9 mouse cellular contexts compared by ENCODE assay signal in the genomic region with DNA sequence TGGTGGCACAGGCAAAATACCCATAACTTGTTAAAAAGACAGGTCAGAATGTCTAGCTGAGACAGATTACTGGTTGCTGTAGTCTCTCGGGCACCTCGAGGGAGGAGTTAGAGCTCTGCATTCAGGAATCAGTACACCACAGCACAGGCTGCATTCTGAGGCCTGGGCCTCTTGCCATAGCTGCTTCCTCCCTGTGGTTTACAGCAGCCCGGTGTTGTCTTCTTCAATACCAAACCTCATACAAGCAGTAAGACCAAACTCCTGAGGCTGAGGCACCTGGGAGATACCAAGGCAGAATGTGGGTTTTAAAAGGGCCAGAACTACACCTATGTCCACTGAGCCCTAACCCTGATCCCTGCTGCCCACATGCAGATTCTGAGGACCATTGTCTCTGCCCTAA. TPM values are rescaled to one million over a fixed set of nuclear protein-coding genes. Genes with fewer than 3 reads are reported as not detected.
DNase-seq lines count a peak whose midpoint lies in the region; ATAC-seq and TF ChIP-seq lines count a peak whose summit lies in the region.
"Had no signal": no experiment of that assay in that cellular context is flagged by ENCODE, and none has a peak within 500 bp of the region (broad histone marks: within the 10 kb centered on the region; RNA-seq: fewer than 3 reads in every experiment).

No protein-coding gene starts in this region.

- ATAC-seq in heart, embryonic 14.5 days (ENCODE audit: insufficient number of reproducible peaks, insufficient read depth, low FRiP score, low read depth) = no peak

- no peak for TF ChIP-seq CTCF in heart, adult 2 months (IDR thresholded peaks at IDR 0.05)
- no peak for TF ChIP-seq CTCF in brain, embryonic 14.5 days (IDR thresholded peaks at IDR 0.05; ENCODE audit: borderline replicate concordance, extremely low read depth, insufficient read depth, insufficient read length)

- H3K27ac ChIP-seq in heart, embryonic 14.5 days (replicated peaks in 1 of 2; ENCODE audit: control insufficient read depth in 1 of 2, insufficient read depth in 1 of 2, low read depth in 2 of 2, low read length in 2 of 2) = no peak overlapping the region; a peak in 1 of 4 replicates
- no peak overlapping the region for H3K27ac ChIP-seq in heart, adult 2 months
- peak overlapping the region; percentile 95 for H3K27ac ChIP-seq in limb, embryonic 10.5 days
- H3K27ac ChIP-seq: forebrain, embryonic 12.5 days had no signal

- WGBS in heart, embryonic 14.5 days = 64% methylated on average over 3 of the region's 3 CpGs
- 20% methylated on average over 3 of the region's 3 CpGs for WGBS in heart, adult 2 months
- 69% methylated on average over 3 of the region's 3 CpGs for WGBS in limb, embryonic 10.5 days

- intact Hi-C loops in heart, adult 2 months (cut with DNase I) = loop anchor here (5.0 kb wide), 1 partner anchor 65 kb away; no protein-coding TSS in a partner anchor

- no peak overlapping the region for H3K4me3 ChIP-seq in heart, embryonic 14.5 days (ENCODE audit: control insufficient read depth in 1 of 2, insufficient read depth in 1 of 2, low read depth in 1 of 2, low read length in 2 of 2)
- H3K4me3 ChIP-seq in heart, adult 2 months = no peak overlapping the region
- H3K4me3 ChIP-seq in limb, embryonic 10.5 days = peak overlapping the region; percentile 68; the same call in 1 of the 2 replicates
- H3K4me3 ChIP-seq: forebrain, embryonic 12.5 days had no signal

- peaks cover 49% of the 10 kb centered on the region for H3K36me3 ChIP-seq in heart, embryonic 14.5 days (ENCODE audit: control insufficient read depth, insufficient read depth, low read length)
- H3K36me3 ChIP-seq in heart, adult 2 months (ENCODE audit: control insufficient read depth, insufficient read depth, low read length) = no peaks in the 10 kb centered on the region
- H3K36me3 ChIP-seq in limb, embryonic 10.5 days = peaks cover 52% of the 10 kb centered on the region

- no peaks in the 10 kb centered on the region for H3K79me2 ChIP-seq in heart, adult 2 months (replicated peaks; ENCODE audit: control insufficient read depth, insufficient read depth, low read length)

- no peaks in the 10 kb centered on the region for H3K27me3 ChIP-seq in heart, embryonic 14.5 days (ENCODE audit: control insufficient read depth, insufficient read depth, low read length)
- H3K27me3 ChIP-seq in heart, adult 2 months (ENCODE audit: control insufficient read depth, insufficient read depth, low read length) = no peaks in the 10 kb centered on the region
- no peaks in the 10 kb centered on the region for H3K27me3 ChIP-seq in limb, embryonic 10.5 days (ENCODE audit: low read depth, poor library complexity, severe bottlenecking)
- H3K27me3 ChIP-seq: forebrain, embryonic 12.5 days had no signal

- DNase-seq in heart, adult 2 months = no peak
- DNase-seq in A20 (ENCODE audit: low read depth, low spot score) = peak; percentile 9
- DNase-seq in brain, embryonic 14.5 days (ENCODE audit: low read depth) = peak; percentile 27
- DNase-seq in limb, embryonic 10.5 days (ENCODE audit: low spot score) = peak; percentile 47
- DNase-seq in urinary bladder, postnatal 10 days (ENCODE audit: low spot score) = no peak
- DNase-seq in ovary, adult 18-20 months (ENCODE audit: low spot score) = no peak
- no peak for DNase-seq in adrenal gland, adult 18-20 months (ENCODE audit: low spot score in 2 of 2)

- H3K4me1 ChIP-seq in heart, embryonic 14.5 days (ENCODE audit: control insufficient read depth in 2 of 2, insufficient read depth in 2 of 2, low read length in 2 of 2) = peaks cover 15 to 30% of the 10 kb centered on the region in 2 experiments
- peaks cover 4% of the 10 kb centered on the region; the same call in 1 of the 2 replicates for H3K4me1 ChIP-seq in heart, adult 2 months (ENCODE audit: control insufficient read depth, insufficient read depth, low read length)
- peaks cover 53% of the 10 kb centered on the region for H3K4me1 ChIP-seq in limb, embryonic 10.5 days

- TF ChIP-seq EP300 in heart, adult 2 months (IDR thresholded peaks at IDR 0.05; ENCODE audit: insufficient read depth, low read depth, low read length) = no peak

- peak overlapping the region; percentile 17; the same call in 1 of the 2 replicates for H3K9ac ChIP-seq in heart, embryonic 14.5 days (ENCODE audit: low read length)
- no peak overlapping the region for H3K9ac ChIP-seq in heart, adult 2 months (ENCODE audit: low read depth, low read length)
- H3K9ac ChIP-seq: forebrain, embryonic 12.5 days had no signal

- H3K4me2 ChIP-seq in heart, embryonic 14.5 days (ENCODE audit: low read length) = no peak overlapping the region

- no peak for TF ChIP-seq POLR2A in heart, adult 2 months (IDR thresholded peaks at IDR 0.05; ENCODE audit: insufficient read depth, low read depth, low read length)
- TF ChIP-seq POLR2A in brain, embryonic 14.5 days (IDR thresholded peaks at IDR 0.05; ENCODE audit: borderline replicate concordance, extremely low read depth, insufficient read depth, insufficient read length, poor library complexity, severe bottlenecking) = no peak

- H3K9me3 ChIP-seq in heart, embryonic 14.5 days (ENCODE audit: control insufficient read depth, low read length) = no peaks in the 10 kb centered on the region
- H3K9me3 ChIP-seq in limb, embryonic 10.5 days (replicated peaks) = no peaks in the 10 kb centered on the region
- H3K9me3 ChIP-seq: forebrain, embryonic 12.5 days had no signal

RNA-seq across cellular contexts. Expression of gene Zfp651, which starts 1.7 kb away (rescaled TPM):
- 14.0 and 16.5 TPM in 2 replicates for polyA plus RNA-seq in heart, embryonic 14.5 days (2014; fragmentation: Nextera tagmentation; extraction: Ambion mirVana)
- total RNA-seq in heart, adult 2 months (2021) = 100 to 1,000 TPM; 117 to 130 TPM
- polyA plus RNA-seq in heart, adult 2 months (2012; rRNA removed) = 67.7 and 84.2 TPM in 2 replicates
- 38.8 and 51.4 TPM in 2 replicates for polyA plus RNA-seq in brain, embryonic 14.5 days (2012; rRNA removed)
- polyA plus RNA-seq in limb, embryonic 10.5 days (2016; fragmentation: Nextera tagmentation; extraction: Ambion mirVana) = 4.4 and 7.0 TPM in 2 replicates
- total RNA-seq in adrenal gland, adult 18-20 months (2021) = 10 to 100 TPM; 22.8 to 32.5 TPM

RNA-seq across cellular contexts. Expression of gene Klhl40, which starts 20.0 kb away (rescaled TPM):
- polyA plus RNA-seq in heart, embryonic 14.5 days (2014; fragmentation: Nextera tagmentation; extraction: Ambion mirVana) = 3.6 and 3.8 TPM in 2 replicates
- total RNA-seq in heart, adult 2 months (2021) = 10 to 100 TPM; 12.3 to 17.4 TPM
- polyA plus RNA-seq in heart, adult 2 months (2012; rRNA removed) = 11.0 and 13.1 TPM in 2 replicates
- 0.55 and 0.72 TPM in 2 replicates for polyA plus RNA-seq in brain, embryonic 14.5 days (2012; rRNA removed)
- 0.10 and 0.71 TPM in 2 replicates for polyA plus RNA-seq in limb, embryonic 10.5 days (2016; fragmentation: Nextera tagmentation; extraction: Ambion mirVana)
- under 1 TPM in 1 of 2 experiments, not detected in 1; 0.32 TPM for total RNA-seq in adrenal gland, adult 18-20 months (2021)

RNA-seq across cellular contexts. Expression of gene Hhatl, which starts 34.9 kb away (rescaled TPM):
- polyA plus RNA-seq in heart, embryonic 14.5 days (2014; fragmentation: Nextera tagmentation; extraction: Ambion mirVana) = 17.8 and 18.6 TPM in 2 replicates
- 100 to 1,000 TPM in 1 of 2 experiments, 10 to 100 TPM in 1; 96.3 to 111 TPM for total RNA-seq in heart, adult 2 months (2021)
- polyA plus RNA-seq in heart, adult 2 months (2012; rRNA removed) = 201 and 224 TPM in 2 replicates
- 0.40 and 0.49 TPM in 2 replicates for polyA plus RNA-seq in brain, embryonic 14.5 days (2012; rRNA removed)
- not detected in 2 replicates for polyA plus RNA-seq in limb, embryonic 10.5 days (2016; fragmentation: Nextera tagmentation; extraction: Ambion mirVana)
- total RNA-seq in adrenal gland, adult 18-20 months (2021) = not detected
- polyA plus RNA-seq: forebrain, embryonic 12.5 days had no signal

RNA-seq across cellular contexts. Expression of gene Nktr, which starts 38.5 kb away (rescaled TPM):
- 48.7 and 50.4 TPM in 2 replicates for polyA plus RNA-seq in heart, embryonic 14.5 days (2014; fragmentation: Nextera tagmentation; extraction: Ambion mirVana)
- 10 to 100 TPM; 28.7 to 33.1 TPM for total RNA-seq in heart, adult 2 months (2021)
- polyA plus RNA-seq in heart, adult 2 months (2012; rRNA removed) = 23.1 and 39.2 TPM in 2 replicates
- polyA plus RNA-seq in brain, embryonic 14.5 days (2012; rRNA removed) = 165 and 197 TPM in 2 replicates
- polyA plus RNA-seq in limb, embryonic 10.5 days (2016; fragmentation: Nextera tagmentation; extraction: Ambion mirVana) = 47.2 and 58.8 TPM in 2 replicates
- 10 to 100 TPM; 61.9 to 62.7 TPM for total RNA-seq in adrenal gland, adult 18-20 months (2021)

RNA-seq across cellular contexts. Expression of gene Ss18l2, which starts 47.3 kb away (rescaled TPM):
- polyA plus RNA-seq in heart, embryonic 14.5 days (2014; fragmentation: Nextera tagmentation; extraction: Ambion mirVana) = 227 and 237 TPM in 2 replicates
- 100 to 1,000 TPM; 125 to 138 TPM for total RNA-seq in heart, adult 2 months (2021)
- 103 and 154 TPM in 2 replicates for polyA plus RNA-seq in heart, adult 2 months (2012; rRNA removed)
- 65.3 and 71.1 TPM in 2 replicates for polyA plus RNA-seq in brain, embryonic 14.5 days (2012; rRNA removed)
- 93.9 and 94.8 TPM in 2 replicates for polyA plus RNA-seq in limb, embryonic 10.5 days (2016; fragmentation: Nextera tagmentation; extraction: Ambion mirVana)
- 10 to 100 TPM; 40.8 to 44.5 TPM for total RNA-seq in adrenal gland, adult 18-20 months (2021)

Comparison
In these comparisons a context has a peak if more than half of its experiments do, and no peak if none do; other contexts are left out.
1. DNase-seq: peak in A20 (single experiment), brain, embryonic 14.5 days (single experiment) and limb, embryonic 10.5 days (single experiment); none in heart, adult 2 months (0 of 2), urinary bladder, postnatal 10 days (single experiment), ovary, adult 18-20 months (single experiment) and adrenal gland, adult 18-20 months (0 of 2).
2. RNA of gene Hhatl, which starts 34.9 kb away (polyA plus RNA-seq): 201 to 224 TPM in heart, adult 2 months and 17.8 to 18.6 TPM in heart, embryonic 14.5 days; 0.40 to 0.49 TPM in brain, embryonic 14.5 days and not detected in limb, embryonic 10.5 days; every median in the first group is over 10 times any median in the second.